Mouse (Mus musculus): ENCODE results near the gene Atad5. TPM values are rescaled to one million over a fixed set of nuclear protein-coding genes. Genes with fewer than 3 reads are reported as not detected.
"Not testable (repeated sequence)": the region's sequence is repeated elsewhere in the genome, so short reads cannot be mapped to it uniquely, and the experiment has no call there.

The Atad5 gene
- polyA plus RNA-seq, 1 experiment = 0.58 TPM

- Histone ChIP-seq H3K4me2 (ENCODE audit: low read depth) (peak overlapping the region; percentile 49), H3K36me3 (ENCODE audit: control insufficient read depth, insufficient read depth) (no peaks in the 10 kb centered on the region), H3K4me3 (no peak overlapping the region), H3K79me2 (ENCODE audit: control insufficient read depth, insufficient read depth) (no peaks in the 10 kb centered on the region), H3K27me3 (ENCODE audit: control insufficient read depth, insufficient read depth, insufficient read length) (no peaks in the 10 kb centered on the region), H3ac (ENCODE audit: control insufficient read depth, insufficient read length) (no peak overlapping the region)
- TF ChIP-seq MAX (IDR thresholded peaks at IDR 0.05; ENCODE audit: low read depth) (no peak), E2F4 (IDR thresholded peaks at IDR 0.05; ENCODE audit: insufficient read depth) (no peak), MYOG (IDR thresholded peaks at IDR 0.05; ENCODE audit: control insufficient read depth in 1 of 3, insufficient read depth in 1 of 3, insufficient read length in 2 of 3, low read depth in 2 of 3) (no peak), TCF3 (IDR thresholded peaks at IDR 0.05; ENCODE audit: insufficient read length, low read depth) (no peak), CEBPB (IDR thresholded peaks at IDR 0.05; ENCODE audit: insufficient read depth, poor library complexity, severe bottlenecking) (no peak), USF1 (IDR thresholded peaks at IDR 0.05; ENCODE audit: low read depth) (no peak)
Observed at GRCm38 (mm10) chr11:80176911-80177895, 88.0 kb downstream of the Atad5 start.

- Histone ChIP-seq H3K36me3 (ENCODE audit: control insufficient read depth, insufficient read depth) (no peaks in the 10 kb centered on the region), H3K4me3 (no peak overlapping the region), H3K4me2 (ENCODE audit: low read depth) (no peak overlapping the region), H3ac (ENCODE audit: control insufficient read depth, insufficient read length) (no peak overlapping the region), H3K79me2 (ENCODE audit: control insufficient read depth, insufficient read depth) (no peaks in the 10 kb centered on the region), H3K27me3 (ENCODE audit: control insufficient read depth, insufficient read depth, insufficient read length) (no peaks in the 10 kb centered on the region)
- TF ChIP-seq CEBPB (IDR thresholded peaks at IDR 0.05; ENCODE audit: insufficient read depth, poor library complexity, severe bottlenecking) = no peak
- no peak for TF ChIP-seq TCF3 (IDR thresholded peaks at IDR 0.05; ENCODE audit: insufficient read length, low read depth)
- TF ChIP-seq SRF (IDR thresholded peaks at IDR 0.05; ENCODE audit: control insufficient read depth, insufficient read length, low read depth) = no peak
- TF ChIP-seq MYOD1 (IDR thresholded peaks at IDR 0.05; ENCODE audit: control insufficient read depth in 1 of 3, insufficient read length in 2 of 3, low read depth in 2 of 3) = no peak
- no peak for TF ChIP-seq MYOG (IDR thresholded peaks at IDR 0.05; ENCODE audit: control insufficient read depth in 1 of 3, insufficient read depth in 1 of 3, insufficient read length in 2 of 3, low read depth in 2 of 3)
- TF ChIP-seq MAX (IDR thresholded peaks at IDR 0.05; ENCODE audit: low read depth) = no peak
- TF ChIP-seq REST (IDR thresholded peaks at IDR 0.05; ENCODE audit: insufficient read depth, insufficient read length) = no peak
- TF ChIP-seq E2F4 (IDR thresholded peaks at IDR 0.05; ENCODE audit: insufficient read depth) = no peak
- no peak for TF ChIP-seq POLR2AphosphoS2 (IDR thresholded peaks at IDR 0.05; ENCODE audit: insufficient read length, low read depth)
- TF ChIP-seq TCF12 (IDR thresholded peaks at IDR 0.05; ENCODE audit: insufficient read depth, poor library complexity, severe bottlenecking) = no peak
- TF ChIP-seq POLR2A (IDR thresholded peaks at IDR 0.05; ENCODE audit: insufficient read length, low read depth) = no peak
- no peak for TF ChIP-seq USF1 (IDR thresholded peaks at IDR 0.05; ENCODE audit: low read depth)
Observed at GRCm38 (mm10) chr11:80178316-80178715, 89.1 kb downstream of the Atad5 start.

- H3K4me2 ChIP-seq (ENCODE audit: low read depth) = no peak overlapping the region
- no peak overlapping the region for H3K4me3 ChIP-seq
- H3K27me3 ChIP-seq (ENCODE audit: control insufficient read depth, insufficient read depth, insufficient read length) = no peaks in the 10 kb centered on the region
- no peaks in the 10 kb centered on the region for H3K79me2 ChIP-seq (ENCODE audit: control insufficient read depth, insufficient read depth)
- TF ChIP-seq MYOG (IDR thresholded peaks at IDR 0.05; ENCODE audit: control insufficient read depth in 1 of 3, insufficient read depth in 1 of 3, insufficient read length in 2 of 3, low read depth in 2 of 3) = no peak
- no peaks in the 10 kb centered on the region for H3K36me3 ChIP-seq (ENCODE audit: control insufficient read depth, insufficient read depth)
- no peak overlapping the region for H3ac ChIP-seq (ENCODE audit: control insufficient read depth, insufficient read length)
Observed at GRCm38 (mm10) chr11:80181021-80181749, 92.0 kb downstream of the Atad5 start.

- H3K79me2 ChIP-seq (ENCODE audit: control insufficient read depth, insufficient read depth); H3K27me3 ChIP-seq (ENCODE audit: control insufficient read depth, insufficient read depth, insufficient read length); H3K36me3 ChIP-seq (ENCODE audit: control insufficient read depth, insufficient read depth): not testable (repeated sequence)
- Histone ChIP-seq H3K4me2 (ENCODE audit: low read depth) (peak overlapping the region; percentile 37), H3K4me3 (peak overlapping the region; percentile 66), H3ac (ENCODE audit: control insufficient read depth, insufficient read length) (peak overlapping the region; percentile 43)
Observed at GRCm38 (mm10) chr11:80183054-80183704, 94.0 kb downstream of the Atad5 start.

- H3K4me3 ChIP-seq = peak within 1 kb of the TSS; percentile 66
- no peaks in the 10 kb centered on the region for H3K36me3 ChIP-seq (ENCODE audit: control insufficient read depth, insufficient read depth)
- peak; percentile 92 for TF ChIP-seq POLR2A (IDR thresholded peaks at IDR 0.05; ENCODE audit: insufficient read length, low read depth)
- TF ChIP-seq CEBPB (IDR thresholded peaks at IDR 0.05; ENCODE audit: insufficient read depth, poor library complexity, severe bottlenecking) = no peak
- peak; percentile 88 for TF ChIP-seq POLR2AphosphoS2 (IDR thresholded peaks at IDR 0.05; ENCODE audit: insufficient read length, low read depth)
- H3K79me2 ChIP-seq (ENCODE audit: control insufficient read depth, insufficient read depth) = no peaks in the 10 kb centered on the region
- H3K27me3 ChIP-seq (ENCODE audit: control insufficient read depth, insufficient read depth, insufficient read length) = no peaks in the 10 kb centered on the region
- H3ac ChIP-seq (ENCODE audit: control insufficient read depth, insufficient read length) = peak within 1 kb of the TSS; percentile 43
- H3K4me2 ChIP-seq (ENCODE audit: low read depth) = peak within 1 kb of the TSS; percentile 73
Observed at GRCm38 (mm10) chr11:80183705-80184255, 94.6 kb downstream of the Atad5 start, which contains the start of gene Rnf135. Rnf135 (plus strand) TSS chr11:80183851.
